In genomic region chr2:142517731-142518130, GRCm38 (mm10) we compare ENCODE assay signal across 9 mouse cellular contexts.
"Had no signal": no experiment of that assay in that cellular context is flagged by ENCODE, and none has a peak within 500 bp of the region (broad histone marks: within the 10 kb centered on the region; RNA-seq: fewer than 3 reads in every experiment).

No protein-coding gene starts in this region.

- ATAC-seq: intestine, embryonic 15.5 days; liver, embryonic 12.5 days had no signal

- DNase-seq: kidney, adult 2 months; kidney, postnatal 14 days; lung, embryonic 14.5 days; lung, postnatal 10 days; lung, postnatal 4 days; midbrain, embryonic 14.5 days; thymus, postnatal 4 days had no signal
